In genomic region chr11:20396204-20396848, GRCm38 (mm10) we compare ENCODE assay signal across 8 mouse cellular contexts.
DNase-seq lines count a peak whose midpoint lies in the region; ATAC-seq lines count a peak whose summit lies in the region.

No protein-coding gene starts in this region.

- peak; percentile 10; the same call in 1 of the 2 replicates for ATAC-seq in limb, embryonic 15.5 days (ENCODE audit: insufficient number of reproducible peaks, low FRiP score, low TSS enrichment, low read depth)
- peak; percentile 74 for ATAC-seq in intestine, embryonic 16.5 days
- peak; percentile 65 for ATAC-seq in liver, embryonic 15.5 days (ENCODE audit: insufficient read depth)
- ATAC-seq in stomach, embryonic 15.5 days (ENCODE audit: insufficient read depth, low FRiP score, low read depth), result peak; percentile 31; the same call in 1 of the 2 replicates
- ATAC-seq in inflammation-experienced regulatory T-cells, adult 6 months, result no peak

- peaks cover 2% of the 10 kb centered on the region; the same call in 1 of the 2 replicates for H3K9me3 ChIP-seq in limb, embryonic 15.5 days
- H3K9me3 ChIP-seq in limb, embryonic 10.5 days (replicated peaks), result peaks cover 1% of the 10 kb centered on the region; the same call in 1 of the 2 replicates
- H3K9me3 ChIP-seq in intestine, embryonic 16.5 days (ENCODE audit: control insufficient read depth, low read length), result peaks cover 1% of the 10 kb centered on the region; the same call in 1 of the 2 replicates
- no peaks in the 10 kb centered on the region for H3K9me3 ChIP-seq in liver, embryonic 15.5 days (replicated peaks)
- peaks cover 1% of the 10 kb centered on the region; the same call in 1 of the 2 replicates for H3K9me3 ChIP-seq in stomach, embryonic 15.5 days

- peak overlapping the region; percentile 48; the same call in 1 of the 2 replicates for H3K27ac ChIP-seq in limb, embryonic 15.5 days
- no peak overlapping the region for H3K27ac ChIP-seq in limb, embryonic 10.5 days
- peak overlapping the region; percentile 29 for H3K27ac ChIP-seq in intestine, embryonic 16.5 days (ENCODE audit: low read length)
- H3K27ac ChIP-seq in liver, embryonic 15.5 days (replicated peaks), result peak overlapping the region; percentile 72
- H3K27ac ChIP-seq in stomach, embryonic 15.5 days, result peak overlapping the region; percentile 21; the same call in 1 of the 2 replicates

- DNase-seq in limb, embryonic 10.5 days (ENCODE audit: low spot score), result no peak
- DNase-seq in adrenal gland, adult 8-10 months, result no peak
- DNase-seq in spleen, postnatal 4 days (ENCODE audit: low spot score in 2 of 2), result no peak

- H3K4me1 ChIP-seq in limb, embryonic 15.5 days, result peaks cover 27% of the 10 kb centered on the region
- peaks cover 16% of the 10 kb centered on the region; the same call in 1 of the 2 replicates for H3K4me1 ChIP-seq in limb, embryonic 10.5 days
- H3K4me1 ChIP-seq in intestine, embryonic 16.5 days (ENCODE audit: control insufficient read depth, insufficient read depth, low read length), result peaks cover 3% of the 10 kb centered on the region; the same call in 1 of the 2 replicates
- peaks cover 5% of the 10 kb centered on the region for H3K4me1 ChIP-seq in liver, embryonic 15.5 days (replicated peaks)
- no peaks in the 10 kb centered on the region; the same call in 1 of the 2 replicates for H3K4me1 ChIP-seq in stomach, embryonic 15.5 days

- WGBS in limb, embryonic 15.5 days, result 55% methylated on average over 11 of the region's 11 CpGs
- WGBS in limb, embryonic 10.5 days, result 81% methylated on average over 11 of the region's 11 CpGs
- WGBS in intestine, embryonic 16.5 days, result 66% methylated on average over 11 of the region's 11 CpGs
- 58% methylated on average over 11 of the region's 11 CpGs for WGBS in liver, embryonic 15.5 days (ENCODE audit: insufficient replicate concordance)
- WGBS in stomach, embryonic 15.5 days, result 62% methylated on average over 11 of the region's 11 CpGs

- no peaks in the 10 kb centered on the region for H3K36me3 ChIP-seq in limb, embryonic 15.5 days
- H3K36me3 ChIP-seq in limb, embryonic 10.5 days, result no peaks in the 10 kb centered on the region
- no peaks in the 10 kb centered on the region for H3K36me3 ChIP-seq in intestine, embryonic 16.5 days (ENCODE audit: control insufficient read depth, insufficient read depth, low read length)
- H3K36me3 ChIP-seq in liver, embryonic 15.5 days (replicated peaks), result no peaks in the 10 kb centered on the region
- no peaks in the 10 kb centered on the region for H3K36me3 ChIP-seq in stomach, embryonic 15.5 days

- no peaks in the 10 kb centered on the region for H3K27me3 ChIP-seq in limb, embryonic 15.5 days
- no peaks in the 10 kb centered on the region for H3K27me3 ChIP-seq in limb, embryonic 10.5 days (ENCODE audit: low read depth, poor library complexity, severe bottlenecking)
- no peaks in the 10 kb centered on the region for H3K27me3 ChIP-seq in intestine, embryonic 16.5 days (replicated peaks; ENCODE audit: control insufficient read depth, insufficient read depth, low read length)
- H3K27me3 ChIP-seq in liver, embryonic 15.5 days, result no peaks in the 10 kb centered on the region
- H3K27me3 ChIP-seq in stomach, embryonic 15.5 days (replicated peaks), result no peaks in the 10 kb centered on the region

- no peak overlapping the region for H3K4me3 ChIP-seq in limb, embryonic 15.5 days
- no peak overlapping the region for H3K4me3 ChIP-seq in limb, embryonic 10.5 days
- H3K4me3 ChIP-seq in intestine, embryonic 16.5 days (ENCODE audit: low read length), result no peak overlapping the region
- no peak overlapping the region for H3K4me3 ChIP-seq in liver, embryonic 15.5 days (replicated peaks)
- H3K4me3 ChIP-seq in stomach, embryonic 15.5 days (replicated peaks), result no peak overlapping the region

- no peak overlapping the region for H3K9ac ChIP-seq in limb, embryonic 15.5 days
- no peak overlapping the region for H3K9ac ChIP-seq in intestine, embryonic 16.5 days (ENCODE audit: low read depth, low read length)
- no peak overlapping the region for H3K9ac ChIP-seq in liver, embryonic 15.5 days
- H3K9ac ChIP-seq in stomach, embryonic 15.5 days, result no peak overlapping the region

- no peak overlapping the region for H3K4me2 ChIP-seq in limb, embryonic 15.5 days
- peak overlapping the region; percentile 7; the same call in 1 of the 2 replicates for H3K4me2 ChIP-seq in intestine, embryonic 16.5 days (ENCODE audit: low read depth, low read length)
- H3K4me2 ChIP-seq in liver, embryonic 15.5 days, result no peak overlapping the region
- H3K4me2 ChIP-seq in stomach, embryonic 15.5 days, result no peak overlapping the region
